Mouse (Mus musculus) NIH3T3 (cell line): ENCODE data around the gene Rab37.
A peak's percentile ranks its signal among the peaks of the same experiment; 100 is the strongest.

Experiments
- DNase-seq: peaks from one replicate; pipeline ENCODE4 v3.0.0-alpha.2; 2012; ENCODE audit warnings: low read depth

Rab37 gene

GRCm38 (mm10) chr11:115198932-115199384 lies 107.7 kb downstream of the Rab37 start:
- no peak for DNase-seq

- DNase-seq, result no peak
These were observed 109.3 kb downstream of the Rab37 start for GRCm38 (mm10) chr11:115200520-115200919.

GRCm38 (mm10) chr11:115202316-115202715 lies 111.1 kb downstream of the Rab37 start:
- peak; percentile 86 for DNase-seq

GRCm38 (mm10) chr11:115202756-115203155 lies 111.5 kb downstream of the Rab37 start:
- no peak for DNase-seq

GRCm38 (mm10) chr11:115208126-115208525 lies 116.9 kb downstream of the Rab37 start:
- DNase-seq, result no peak

GRCm38 (mm10) chr11:115208776-115209732 lies 117.8 kb downstream of the Rab37 start:
- no peak for DNase-seq

- DNase-seq, result no peak
These were observed 118.7 kb downstream of the Rab37 start for GRCm38 (mm10) chr11:115209958-115210357.
